Mouse (Mus musculus) gastrocnemius, postnatal 4 days (tissue): ENCODE data around the gene Baiap2l1. TPM values are rescaled to one million over a fixed set of nuclear protein-coding genes. Genes with fewer than 3 reads are reported as not detected.
"Not testable (repeated sequence)": the region's sequence is repeated elsewhere in the genome, so short reads cannot be mapped to it uniquely, and the experiment has no call there.

Experiments used
- DNase-seq, 2 experiments: peaks; one replicate each; pipeline ENCODE4 v3.0.0; 2021 to 2022; ENCODE audit warnings: low spot score in 2 of 2, mixed read lengths in 2 of 2
- long read RNA-seq, 2 experiments: library from polyadenylated mRNA; stranded (forward); transcript quantifications; one replicate each; pipeline ENCODE4 v2.0.0; 2021
- total RNA-seq, 2 experiments: library from RNA; stranded (reverse); gene quantifications; 2 replicates each; pipeline ENCODE4 v1.2.3; 2021

Gene Baiap2l1
- total RNA-seq: 1 to 10 TPM; 5.7 to 7.1 TPM
- long read RNA-seq, experiment 1, transcript Baiap2l1-201 (14 exons, 3,247 nt): major isoform, 8 of 10 reads
- long read RNA-seq, experiment 1, partial matches to known transcripts: 1 of 10 reads
- long read RNA-seq, experiment 1, other reads (novel, unspliced or antisense): 1 of 10 reads
- long read RNA-seq, experiment 2, partial matches to known transcripts: 1 of 5 reads
- long read RNA-seq, experiment 2, other reads (novel, unspliced or antisense): 1 of 5 reads

GRCm38 (mm10) chr5:144357881-144358591, at the start of gene Baiap2l1:
TSS of gene Baiap2l1 (minus strand) at chr5:144358112.
- peak; percentile 69 to 82 for DNase-seq

GRCm38 (mm10) chr5:144406256-144406655, 48.3 kb upstream of the Baiap2l1 start:
- no peak for DNase-seq

- DNase-seq: no peak
Measured at GRCm38 (mm10) chr5:144400821-144401220, 42.9 kb upstream of the Baiap2l1 start.

GRCm38 (mm10) chr5:144397566-144397965, 39.7 kb upstream of the Baiap2l1 start:
- DNase-seq: no peak

- no peak for DNase-seq
Measured at GRCm38 (mm10) chr5:144394142-144394541, 36.2 kb upstream of the Baiap2l1 start.

- peak; percentile 29 to 35 for DNase-seq
Measured at GRCm38 (mm10) chr5:144387851-144388250, 29.9 kb upstream of the Baiap2l1 start.

GRCm38 (mm10) chr5:144383936-144384335, 26.0 kb upstream of the Baiap2l1 start:
- no peak for DNase-seq

GRCm38 (mm10) chr5:144381782-144382181, 23.9 kb upstream of the Baiap2l1 start:
- peak in 1 of 2 experiments; percentile 25 for DNase-seq

GRCm38 (mm10) chr5:144380689-144381088, 22.8 kb upstream of the Baiap2l1 start:
- DNase-seq: no peak

- DNase-seq: no peak
Measured at GRCm38 (mm10) chr5:144379431-144379830, 21.5 kb upstream of the Baiap2l1 start.

GRCm38 (mm10) chr5:144372885-144373284, 15.0 kb upstream of the Baiap2l1 start:
- no peak for DNase-seq

GRCm38 (mm10) chr5:144372177-144372576, 14.3 kb upstream of the Baiap2l1 start:
- DNase-seq: no peak

- DNase-seq: no peak
Measured at GRCm38 (mm10) chr5:144370986-144371385, 13.1 kb upstream of the Baiap2l1 start.

GRCm38 (mm10) chr5:144368661-144369205, 10.8 kb upstream of the Baiap2l1 start:
- no peak for DNase-seq

- DNase-seq: not testable (repeated sequence)
Measured at GRCm38 (mm10) chr5:144366551-144366950, 8.6 kb upstream of the Baiap2l1 start.

GRCm38 (mm10) chr5:144364680-144365357, 6.9 kb upstream of the Baiap2l1 start:
- DNase-seq: no peak

- peak in 1 of 2 experiments; percentile 26 for DNase-seq
Measured at GRCm38 (mm10) chr5:144360346-144360745, 2.4 kb upstream of the Baiap2l1 start.

GRCm38 (mm10) chr5:144359886-144360285, 2.0 kb upstream of the Baiap2l1 start:
- no peak for DNase-seq

GRCm38 (mm10) chr5:144358592-144358917, 643 bp upstream of the Baiap2l1 start:
- DNase-seq: no peak

- no peak for DNase-seq
Measured at GRCm38 (mm10) chr5:144357551-144357880, 396 bp downstream of the Baiap2l1 start.

- DNase-seq: no peak
Measured at GRCm38 (mm10) chr5:144356776-144357455, 996 bp downstream of the Baiap2l1 start.
